Mouse (Mus musculus): Measurements from ENCODE around the gene Ccdc162. TPM values are rescaled to one million over a fixed set of nuclear protein-coding genes. Genes with fewer than 3 reads are reported as not detected.

The Ccdc162 gene
- total RNA-seq, 1 experiment: 0.40 TPM

GRCm38 (mm10) chr10:41675842-41676571 lies 40.4 kb downstream of the Ccdc162 start:
- Histone ChIP-seq H3K4me3 (ENCODE audit: insufficient read depth in 1 of 2, low read depth in 1 of 2, low read length in 2 of 2, poor library complexity in 1 of 2, severe bottlenecking in 1 of 2) (no peak overlapping the region), H3K36me3 (ENCODE audit: control insufficient read depth, insufficient read depth, low read length, poor library complexity, severe bottlenecking) (no peaks in the 10 kb centered on the region), H3K27ac (ENCODE audit: insufficient read depth, low read depth, low read length, poor library complexity, severe bottlenecking) (no peak overlapping the region), H3K9ac (ENCODE audit: insufficient read depth, low read depth, low read length, poor library complexity, severe bottlenecking) (no peak overlapping the region), H3K9me3 (ENCODE audit: control insufficient read depth, insufficient read depth, low read depth, low read length) (no peaks in the 10 kb centered on the region), H3K4me1 (ENCODE audit: control insufficient read depth in 2 of 2, insufficient read depth in 2 of 2, low read length in 2 of 2, poor library complexity in 1 of 2) (peaks cover 2 to 3% of the 10 kb centered on the region in 2 experiments; a peak in 2 of 4 replicates)
- in situ Hi-C loops (cut with MboI; ENCODE audit: low sequenced_read_pairs in 2 of 2, unreplicated experiment in 2 of 2): loop anchor here in 1 of 2 experiments (25.0 kb wide), 1 partner anchor 664 kb away; no protein-coding TSS in a partner anchor
- TF ChIP-seq CHD2 (IDR thresholded peaks at IDR 0.05; ENCODE audit: low read depth, low read length) (no peak), ZC3H11A (IDR thresholded peaks at IDR 0.05; ENCODE audit: borderline replicate concordance, low read depth, low read length) (no peak), HCFC1 (IDR thresholded peaks at IDR 0.05; ENCODE audit: borderline replicate concordance, insufficient read depth, low read length) (no peak), MAFK (IDR thresholded peaks at IDR 0.05; ENCODE audit: insufficient read depth, low read depth, low read length) (no peak), ZNF384 (IDR thresholded peaks at IDR 0.05; ENCODE audit: low read depth, low read length) (no peak)
- no peak for DNase-seq (ENCODE audit: low read depth, low spot score)

- in situ Hi-C loops (cut with MboI; ENCODE audit: low sequenced_read_pairs in 2 of 2, unreplicated experiment in 2 of 2): loop anchor here in 1 of 2 experiments (25.0 kb wide), 1 partner anchor 663 kb away; no protein-coding TSS in a partner anchor
- H3K36me3 ChIP-seq (ENCODE audit: control insufficient read depth, insufficient read depth, low read length, poor library complexity, severe bottlenecking): no peaks in the 10 kb centered on the region
- no peaks in the 10 kb centered on the region for H3K9me3 ChIP-seq (ENCODE audit: control insufficient read depth, insufficient read depth, low read depth, low read length)
- no peak overlapping the region for H3K4me3 ChIP-seq (ENCODE audit: insufficient read depth in 1 of 2, low read depth in 1 of 2, low read length in 2 of 2, poor library complexity in 1 of 2, severe bottlenecking in 1 of 2)
- no peak for DNase-seq (ENCODE audit: low read depth, low spot score)
- TF ChIP-seq HCFC1 (IDR thresholded peaks at IDR 0.05; ENCODE audit: borderline replicate concordance, insufficient read depth, low read length): no peak
- no peak for TF ChIP-seq MAFK (IDR thresholded peaks at IDR 0.05; ENCODE audit: insufficient read depth, low read depth, low read length)
- no peak for TF ChIP-seq ZC3H11A (IDR thresholded peaks at IDR 0.05; ENCODE audit: borderline replicate concordance, low read depth, low read length)
- no peak for TF ChIP-seq CHD2 (IDR thresholded peaks at IDR 0.05; ENCODE audit: low read depth, low read length)
- TF ChIP-seq ZNF384 (IDR thresholded peaks at IDR 0.05; ENCODE audit: low read depth, low read length): no peak
- H3K9ac ChIP-seq (ENCODE audit: insufficient read depth, low read depth, low read length, poor library complexity, severe bottlenecking): no peak overlapping the region
- no peak overlapping the region for H3K27ac ChIP-seq (ENCODE audit: insufficient read depth, low read depth, low read length, poor library complexity, severe bottlenecking)
- H3K4me1 ChIP-seq (ENCODE audit: control insufficient read depth in 2 of 2, insufficient read depth in 2 of 2, low read length in 2 of 2, poor library complexity in 1 of 2): peaks cover 2 to 3% of the 10 kb centered on the region in 2 experiments; a peak in 2 of 4 replicates
Measured at GRCm38 (mm10) chr10:41675243-41675642, 41.2 kb downstream of the Ccdc162 start.

- TF ChIP-seq ZC3H11A (IDR thresholded peaks at IDR 0.05; ENCODE audit: borderline replicate concordance, low read depth, low read length) (no peak), CHD2 (IDR thresholded peaks at IDR 0.05; ENCODE audit: low read depth, low read length) (no peak), HCFC1 (IDR thresholded peaks at IDR 0.05; ENCODE audit: borderline replicate concordance, insufficient read depth, low read length) (no peak)
- no peaks in the 10 kb centered on the region for H3K9me3 ChIP-seq (ENCODE audit: control insufficient read depth, insufficient read depth, low read depth, low read length)
- H3K36me3 ChIP-seq (ENCODE audit: control insufficient read depth, insufficient read depth, low read length, poor library complexity, severe bottlenecking): no peaks in the 10 kb centered on the region
- peaks cover 2 to 3% of the 10 kb centered on the region in 2 experiments; a peak in 2 of 4 replicates for H3K4me1 ChIP-seq (ENCODE audit: control insufficient read depth in 2 of 2, insufficient read depth in 2 of 2, low read length in 2 of 2, poor library complexity in 1 of 2)
- no peak overlapping the region for H3K4me3 ChIP-seq (ENCODE audit: insufficient read depth in 1 of 2, low read depth in 1 of 2, low read length in 2 of 2, poor library complexity in 1 of 2, severe bottlenecking in 1 of 2)
- DNase-seq (ENCODE audit: low read depth, low spot score): no peak
- no peak overlapping the region for H3K9ac ChIP-seq (ENCODE audit: insufficient read depth, low read depth, low read length, poor library complexity, severe bottlenecking)
- H3K27ac ChIP-seq (ENCODE audit: insufficient read depth, low read depth, low read length, poor library complexity, severe bottlenecking): no peak overlapping the region
- in situ Hi-C loops (cut with MboI; ENCODE audit: low sequenced_read_pairs in 2 of 2, unreplicated experiment in 2 of 2): no loop called here
Measured at GRCm38 (mm10) chr10:41674362-41674761, 42.1 kb downstream of the Ccdc162 start.

- H3K9ac ChIP-seq (ENCODE audit: insufficient read depth, low read depth, low read length, poor library complexity, severe bottlenecking): no peak overlapping the region
- H3K27ac ChIP-seq (ENCODE audit: insufficient read depth, low read depth, low read length, poor library complexity, severe bottlenecking): no peak overlapping the region
- peaks cover 0 to 3% of the 10 kb centered on the region in 2 experiments; a peak in 1 of 4 replicates for H3K4me1 ChIP-seq (ENCODE audit: control insufficient read depth in 2 of 2, insufficient read depth in 2 of 2, low read length in 2 of 2, poor library complexity in 1 of 2)
- H3K4me3 ChIP-seq (ENCODE audit: insufficient read depth in 1 of 2, low read depth in 1 of 2, low read length in 2 of 2, poor library complexity in 1 of 2, severe bottlenecking in 1 of 2): no peak overlapping the region
- in situ Hi-C loops (cut with MboI; ENCODE audit: low sequenced_read_pairs in 2 of 2, unreplicated experiment in 2 of 2): no loop called here
- H3K36me3 ChIP-seq (ENCODE audit: control insufficient read depth, insufficient read depth, low read length, poor library complexity, severe bottlenecking): no peaks in the 10 kb centered on the region
- no peaks in the 10 kb centered on the region for H3K9me3 ChIP-seq (ENCODE audit: control insufficient read depth, insufficient read depth, low read depth, low read length)
- no peak for DNase-seq (ENCODE audit: low read depth, low spot score)
- TF ChIP-seq HCFC1 (IDR thresholded peaks at IDR 0.05; ENCODE audit: borderline replicate concordance, insufficient read depth, low read length) (no peak), MAFK (IDR thresholded peaks at IDR 0.05; ENCODE audit: insufficient read depth, low read depth, low read length) (no peak), CHD2 (IDR thresholded peaks at IDR 0.05; ENCODE audit: low read depth, low read length) (no peak), ZNF384 (IDR thresholded peaks at IDR 0.05; ENCODE audit: low read depth, low read length) (no peak), ZC3H11A (IDR thresholded peaks at IDR 0.05; ENCODE audit: borderline replicate concordance, low read depth, low read length) (no peak)
Measured at GRCm38 (mm10) chr10:41670196-41670595, 46.2 kb downstream of the Ccdc162 start.

Data from ES-E14 (cell line).